Mouse (Mus musculus) heart, postnatal 0 days (tissue): ENCODE results near the gene Dqx1.

Source experiments
- CTCF ChIP-seq: IDR thresholded peaks from 2 replicates; pipeline ENCODE4 v1.5.1; 2016; ENCODE audit warnings: antibody characterized with exemption, control low read depth, low read depth
- EP300 ChIP-seq: IDR thresholded peaks from 2 replicates; pipeline ENCODE4 v1.6.1; 2016; ENCODE audit warnings: antibody characterized with exemption, low read depth

DNA sequence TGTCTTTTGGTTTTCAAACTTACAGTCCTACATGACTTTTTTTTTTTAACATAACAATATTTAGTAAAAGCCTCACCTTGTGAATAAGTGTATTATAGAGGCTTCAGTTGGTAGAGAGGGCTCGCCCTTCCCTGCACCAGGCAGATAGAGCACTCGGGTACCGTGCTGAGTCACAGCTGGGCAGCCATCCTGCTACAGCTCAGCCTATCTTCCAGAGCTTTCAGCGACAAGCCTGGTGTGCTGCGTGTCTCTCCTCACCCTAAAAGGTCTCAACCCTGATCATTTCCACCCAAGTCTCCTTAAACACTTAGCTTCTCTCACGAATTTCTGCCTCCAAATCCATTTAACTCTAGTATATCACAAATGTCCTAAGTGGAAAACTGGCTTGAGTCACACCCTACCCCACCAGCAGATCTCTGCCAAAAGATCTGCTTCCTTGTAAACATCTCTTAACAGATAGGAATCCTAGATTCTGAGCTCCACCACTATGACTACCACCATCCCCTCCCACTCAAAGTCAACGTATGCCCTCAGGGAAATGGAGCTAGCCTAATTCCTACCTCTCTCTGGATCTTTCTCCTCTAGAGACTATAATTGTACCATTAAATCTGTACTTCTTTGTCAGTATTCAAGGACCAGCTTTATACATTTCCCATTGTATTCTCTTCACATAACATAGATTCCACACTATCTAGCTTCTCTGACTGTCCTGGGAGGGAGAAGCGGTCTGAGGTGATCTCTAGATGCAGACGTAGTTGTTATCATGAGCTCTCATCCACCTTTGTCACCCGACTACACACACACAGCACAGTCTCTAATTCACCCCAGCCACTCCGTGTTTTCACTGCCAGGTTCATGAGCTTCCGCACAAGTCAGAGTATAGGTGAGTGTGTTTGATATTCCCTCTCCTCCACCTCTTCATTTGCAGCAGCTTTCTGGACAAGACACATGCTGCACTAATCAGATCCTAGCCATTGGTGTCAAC is 42.9 kb upstream of the Dqx1 start:
- no peak for TF ChIP-seq EP300
- TF ChIP-seq CTCF, result no peak
